Mouse (Mus musculus) forelimb bud, embryonic 11.5 days (tissue): ENCODE data around the gene Prph.
"Not testable (repeated sequence)": the region's sequence is repeated elsewhere in the genome, so short reads cannot be mapped to it uniquely, and the experiment has no call there.

Experiments used
- DNase-seq: peaks from one replicate; pipeline ENCODE4 v3.0.0-alpha.2; 2012; ENCODE audit warnings: low read depth, low spot score

Prph gene

DNA sequence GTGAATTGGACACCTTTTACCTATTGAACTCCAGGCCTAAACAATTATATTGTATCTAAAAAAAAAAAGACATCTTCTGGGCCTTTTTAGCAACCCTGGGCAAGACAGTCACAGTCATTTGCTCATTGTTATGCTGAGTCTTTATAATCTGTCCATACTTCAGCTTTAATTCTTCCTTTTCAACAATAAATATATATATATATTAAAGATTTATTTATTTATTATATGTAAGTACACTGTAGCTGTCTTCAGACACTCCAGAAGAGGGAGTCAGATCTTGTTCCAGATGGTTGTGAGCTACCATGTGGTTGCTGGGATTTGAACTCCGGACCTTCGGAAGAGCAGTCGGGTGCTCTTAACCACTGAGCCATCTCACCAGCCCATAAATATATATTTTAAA, 21.0 kb downstream of the Prph start:
- not testable (repeated sequence) for DNase-seq

DNA sequence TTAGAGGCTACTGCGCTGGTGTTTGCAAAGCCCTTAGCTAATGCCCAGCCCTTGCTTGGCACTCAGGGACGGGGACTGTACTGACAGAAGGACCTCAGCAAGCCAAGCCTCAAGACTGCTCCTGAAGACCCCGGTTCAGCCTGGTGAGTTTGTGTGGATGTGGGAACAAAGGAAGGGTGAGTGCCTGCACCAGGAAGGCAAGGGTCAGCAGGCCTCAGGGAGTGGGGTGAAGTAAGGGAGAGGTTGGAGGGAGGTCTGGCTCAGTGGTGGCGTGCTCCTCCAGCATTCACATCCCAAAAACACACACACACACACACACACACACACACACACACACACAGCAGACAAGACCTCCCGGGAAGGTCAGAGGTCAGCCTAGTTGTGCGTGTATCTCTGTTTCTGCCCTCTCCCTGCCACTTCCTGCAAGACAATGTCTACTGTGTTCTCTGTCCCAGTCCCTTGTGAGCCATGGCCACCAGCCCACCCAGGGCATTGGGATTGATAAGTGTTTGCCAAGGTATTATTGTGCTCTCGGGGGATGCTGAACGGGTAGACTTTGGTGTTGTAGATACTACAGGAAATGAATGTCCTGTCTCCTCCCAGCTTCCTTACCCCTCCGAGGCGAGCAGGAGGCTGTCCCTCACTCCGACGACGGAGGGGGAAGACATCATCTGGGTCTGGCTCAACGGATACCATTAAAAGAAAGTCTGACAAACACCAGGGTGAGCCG, 23.4 kb downstream of the Prph start:
- no peak for DNase-seq

DNA sequence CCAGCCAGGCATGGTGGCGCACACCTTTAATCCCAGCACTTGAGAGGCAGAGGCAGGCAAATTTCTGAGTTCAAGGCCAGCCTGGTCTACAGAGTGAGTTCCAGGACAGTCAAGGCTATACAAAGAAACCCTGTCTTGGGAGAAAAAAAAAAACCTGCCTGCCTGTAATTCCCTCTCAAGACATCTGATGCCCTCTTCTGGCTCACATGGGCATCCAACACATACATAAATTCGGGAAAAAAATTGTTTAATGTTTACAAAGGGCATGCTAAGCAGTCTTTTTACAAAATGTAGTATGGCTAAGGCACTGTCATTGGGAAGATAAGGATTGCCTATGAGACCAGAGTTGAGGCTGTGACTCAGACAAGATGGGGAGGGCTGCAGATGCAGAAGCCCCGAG, 24.8 kb downstream of the Prph start:
- no peak for DNase-seq

DNA sequence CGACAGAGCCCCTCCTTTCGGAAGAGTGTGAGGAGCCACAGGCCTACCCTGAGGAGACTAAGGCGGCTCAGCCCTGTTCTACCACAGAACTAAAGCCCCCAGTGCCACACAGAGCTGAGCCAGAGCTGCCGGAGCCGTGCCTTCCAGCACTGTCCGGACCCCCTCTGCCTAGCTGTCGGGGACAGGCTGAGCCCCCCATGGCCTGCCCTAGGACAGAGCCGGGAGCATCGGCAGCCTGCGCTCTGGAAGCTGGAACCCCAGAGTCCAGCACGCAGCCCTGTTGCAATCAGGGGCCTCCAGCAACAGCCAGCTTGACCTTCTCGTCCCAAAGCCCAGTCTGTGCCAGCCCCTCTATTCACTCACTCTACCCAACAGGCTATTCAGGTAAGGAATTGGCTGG, 27.3 kb downstream of the Prph start:
- no peak for DNase-seq

DNA sequence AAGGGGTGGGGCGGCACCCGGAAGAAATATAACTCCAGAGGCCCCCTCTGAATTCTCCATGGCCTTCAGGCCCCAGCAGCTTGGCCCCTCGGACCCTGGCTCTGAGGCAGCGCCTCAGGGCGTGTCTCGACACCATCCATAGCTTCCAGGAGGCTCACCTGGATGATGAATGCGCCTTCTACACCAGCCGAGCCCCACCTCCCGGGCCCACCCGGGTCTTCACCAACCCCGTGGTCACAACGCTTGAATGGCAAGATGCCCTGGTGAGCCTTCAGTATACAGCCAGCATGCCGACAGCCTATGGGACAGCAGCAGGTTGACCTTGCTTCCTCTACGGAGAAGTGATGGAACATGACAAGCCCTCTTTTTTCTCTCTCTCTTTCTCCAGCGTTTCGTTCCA, 27.9 kb downstream of the Prph start:
- DNase-seq, result no peak

DNA sequence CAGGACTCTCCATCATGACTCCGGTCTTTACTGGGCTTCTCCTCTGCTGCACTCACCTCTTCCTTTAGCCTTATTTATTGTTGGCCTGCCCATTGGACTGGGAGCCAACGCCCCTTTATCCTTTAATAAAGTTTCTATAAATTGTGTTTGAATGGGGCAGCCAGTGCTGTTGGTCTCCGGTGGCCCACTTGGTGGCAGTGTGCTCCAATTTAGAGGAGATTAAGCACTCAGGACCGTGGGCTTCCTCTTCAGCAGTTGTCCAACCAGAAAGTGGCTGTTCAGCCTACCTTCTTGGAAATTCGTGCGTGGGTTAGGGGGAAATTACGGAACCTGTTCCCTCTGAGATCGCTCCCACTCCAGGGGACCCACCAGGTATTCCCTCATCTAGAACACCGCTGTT, 28.3 kb downstream of the Prph start:
- DNase-seq, result no peak

DNA sequence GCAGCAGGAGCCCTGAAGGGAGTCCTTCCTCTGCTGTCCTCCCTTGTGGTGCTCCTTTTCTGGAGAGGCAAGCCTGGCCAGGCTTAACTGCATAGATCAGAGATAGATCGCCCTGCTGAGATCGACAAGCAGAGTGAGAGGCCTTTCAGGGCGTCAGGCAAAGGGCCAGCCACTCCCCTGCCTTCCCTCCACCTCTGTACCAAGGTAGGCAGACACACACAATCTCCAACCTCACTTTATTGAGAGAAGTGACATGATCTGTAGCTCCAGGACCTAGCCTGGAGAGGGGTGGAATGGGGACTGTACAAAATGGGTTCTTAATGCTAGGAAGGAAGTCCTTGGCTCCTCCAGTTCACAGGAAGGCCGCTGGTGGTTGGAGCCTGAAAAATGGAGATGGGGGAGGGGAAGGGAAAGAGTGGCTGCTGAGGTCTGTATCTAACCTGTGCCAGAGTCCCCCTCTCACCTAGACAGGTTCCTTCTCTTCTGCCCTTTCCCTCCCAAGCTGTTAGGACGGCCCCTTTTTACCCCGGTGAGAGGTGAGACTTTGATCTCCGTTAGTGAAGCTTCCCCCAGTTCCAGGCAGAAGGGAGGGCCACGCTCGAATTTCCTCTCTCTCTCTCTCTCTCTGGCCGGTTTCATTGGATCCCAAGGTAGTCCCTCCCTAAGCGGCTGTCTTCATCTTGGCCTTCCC, 29.0 kb downstream of the Prph start:
- no peak for DNase-seq

DNA sequence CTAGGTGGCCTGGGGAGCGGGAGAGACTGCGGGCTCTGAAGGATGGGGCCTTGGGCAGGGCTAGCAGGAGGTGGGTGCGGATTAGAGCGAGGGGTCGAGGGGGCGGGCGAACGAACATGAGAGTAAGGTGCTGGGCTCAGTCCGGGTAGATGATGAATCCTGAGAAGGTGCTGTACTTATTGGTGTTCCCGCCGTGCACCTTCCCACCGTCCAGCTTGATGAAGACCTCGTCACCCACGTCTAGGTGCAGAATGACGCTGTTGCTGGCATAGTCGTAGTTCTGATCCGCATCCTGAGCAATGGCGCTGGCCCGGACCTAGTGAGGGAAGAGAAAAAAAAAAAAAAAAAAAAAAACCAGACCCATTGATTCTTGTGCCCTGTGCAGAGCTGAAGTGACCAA, 29.6 kb downstream of the Prph start:
- no peak for DNase-seq

DNA sequence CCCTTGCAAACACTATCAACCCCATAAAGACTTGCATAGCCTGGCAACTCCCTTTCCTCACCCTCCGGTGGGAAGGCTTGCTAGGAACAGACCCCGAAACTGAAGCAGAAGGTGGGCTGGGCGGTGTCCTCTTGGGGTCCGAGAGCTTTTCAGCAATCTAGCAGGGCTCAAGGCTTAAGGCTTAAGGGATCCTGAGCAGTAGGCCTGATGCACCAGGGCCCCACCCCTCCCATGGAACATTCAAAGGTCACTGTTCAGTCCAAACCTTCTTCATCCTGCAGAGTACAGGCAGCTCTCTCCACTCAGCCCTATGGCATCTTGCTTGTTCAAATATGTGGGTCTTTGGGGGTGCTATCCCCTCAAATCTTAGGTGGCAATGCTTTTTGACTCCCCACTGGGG, 31.0 kb downstream of the Prph start:
- DNase-seq, result no peak

DNA sequence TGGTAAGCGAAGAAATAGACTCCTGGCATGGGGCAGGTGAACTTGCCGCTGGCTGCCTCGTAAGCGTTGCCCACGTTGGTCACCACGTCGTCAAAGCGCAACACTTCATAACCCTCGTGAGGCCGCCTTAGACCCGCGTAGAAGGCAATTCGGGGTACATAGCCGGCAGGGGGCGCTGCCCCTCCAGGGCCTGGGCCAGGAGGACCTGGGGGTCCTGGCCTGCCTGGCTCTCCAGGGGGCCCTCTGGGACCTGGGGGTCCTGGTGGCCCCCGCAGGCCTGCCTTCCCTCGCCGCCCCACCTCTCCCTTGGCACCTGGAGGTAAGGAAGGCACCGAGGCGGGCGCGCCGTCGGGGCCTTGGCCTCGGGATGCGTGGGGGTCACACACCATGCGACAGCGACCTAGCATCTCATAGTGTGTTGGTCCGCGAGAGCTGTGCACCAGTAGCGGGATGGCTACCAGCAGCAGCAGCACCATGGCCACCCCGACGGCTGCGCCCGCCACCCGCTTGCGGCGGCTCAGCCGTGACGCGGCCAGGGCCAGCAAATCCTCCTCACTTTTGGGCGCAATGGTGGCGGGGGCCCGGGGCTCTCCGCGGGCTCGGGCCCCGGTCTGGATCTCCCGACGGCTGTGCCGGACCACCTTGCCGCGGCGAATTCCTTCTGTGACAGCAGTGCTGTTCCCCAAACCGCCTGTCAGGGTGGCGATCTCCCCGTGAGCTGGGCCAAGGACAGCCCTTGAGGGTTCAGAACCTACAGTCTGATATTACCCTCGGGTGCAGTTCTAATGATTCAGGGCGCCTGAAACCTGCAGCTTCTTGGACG, 32.5 kb downstream of the Prph start, which contains the start of gene C1ql4:
Gene C1ql4 (minus strand): TSS at position 565 of the 823 bp plus-strand sequence.
- DNase-seq, result no peak

DNA sequence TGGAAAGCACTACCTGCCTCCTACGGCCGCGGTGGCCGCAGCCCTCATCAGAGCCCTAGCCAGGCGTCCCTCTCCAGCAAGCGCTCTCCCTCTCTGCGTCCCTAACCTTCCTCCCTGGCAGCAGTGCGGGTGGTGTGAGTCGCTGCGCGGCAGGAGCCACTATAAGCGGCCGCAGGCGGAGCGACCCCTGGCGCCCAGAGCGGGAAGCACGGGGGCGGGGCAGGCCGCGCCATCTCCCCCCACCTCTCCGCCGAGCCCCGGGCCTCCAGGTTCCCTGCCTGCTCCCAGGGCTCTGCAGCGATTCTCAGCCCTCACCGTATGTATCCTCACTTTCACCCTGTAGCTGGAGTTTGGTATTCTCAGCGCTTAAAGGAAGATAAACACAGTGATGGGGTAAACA, 33.3 kb downstream of the Prph start:
- DNase-seq, result peak; percentile 76

DNA sequence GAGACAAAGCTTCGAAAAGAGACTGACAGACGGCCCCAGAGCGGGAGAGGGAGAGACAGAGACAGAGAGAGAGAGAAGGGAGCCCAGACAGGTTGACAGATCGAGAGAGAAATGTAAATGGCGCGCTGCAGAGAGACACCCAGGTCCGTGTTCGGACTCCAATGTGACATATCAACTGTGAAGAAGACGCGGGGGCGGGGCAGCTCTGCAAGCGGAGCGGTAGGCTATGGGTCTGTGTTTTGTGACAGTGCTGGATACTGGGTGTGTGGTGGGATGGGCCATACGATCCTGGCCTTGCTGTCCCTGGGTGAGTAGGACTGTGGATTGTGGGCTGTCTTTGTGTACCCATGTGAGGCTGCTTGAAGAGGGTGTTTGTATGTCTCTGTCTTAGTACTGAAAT, 34.1 kb downstream of the Prph start:
- no peak for DNase-seq

DNA sequence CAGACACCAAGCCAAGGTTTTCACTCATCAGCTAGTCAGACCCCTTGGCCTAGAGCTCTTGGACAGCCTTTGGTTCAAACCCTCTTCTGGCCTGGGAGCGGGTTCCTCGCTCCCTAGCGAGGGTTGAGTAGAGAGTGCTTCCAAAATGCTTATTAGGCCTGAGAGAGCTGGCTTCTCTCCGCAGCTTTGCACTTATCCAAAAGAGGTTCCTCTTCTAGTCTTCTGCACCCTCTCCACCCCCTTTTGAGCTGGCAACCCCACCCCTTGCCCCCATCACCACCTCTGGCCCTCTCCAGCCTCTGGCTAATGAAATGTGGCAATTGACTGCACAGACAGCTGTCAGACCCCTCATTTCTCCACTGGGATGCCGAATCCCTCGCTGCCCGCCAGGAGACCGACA, 37.9 kb downstream of the Prph start, which contains the start of gene Dnajc22:
Gene Dnajc22 (plus strand): TSS at position 301 of the 400 bp plus-strand sequence.
- DNase-seq, result no peak

DNA sequence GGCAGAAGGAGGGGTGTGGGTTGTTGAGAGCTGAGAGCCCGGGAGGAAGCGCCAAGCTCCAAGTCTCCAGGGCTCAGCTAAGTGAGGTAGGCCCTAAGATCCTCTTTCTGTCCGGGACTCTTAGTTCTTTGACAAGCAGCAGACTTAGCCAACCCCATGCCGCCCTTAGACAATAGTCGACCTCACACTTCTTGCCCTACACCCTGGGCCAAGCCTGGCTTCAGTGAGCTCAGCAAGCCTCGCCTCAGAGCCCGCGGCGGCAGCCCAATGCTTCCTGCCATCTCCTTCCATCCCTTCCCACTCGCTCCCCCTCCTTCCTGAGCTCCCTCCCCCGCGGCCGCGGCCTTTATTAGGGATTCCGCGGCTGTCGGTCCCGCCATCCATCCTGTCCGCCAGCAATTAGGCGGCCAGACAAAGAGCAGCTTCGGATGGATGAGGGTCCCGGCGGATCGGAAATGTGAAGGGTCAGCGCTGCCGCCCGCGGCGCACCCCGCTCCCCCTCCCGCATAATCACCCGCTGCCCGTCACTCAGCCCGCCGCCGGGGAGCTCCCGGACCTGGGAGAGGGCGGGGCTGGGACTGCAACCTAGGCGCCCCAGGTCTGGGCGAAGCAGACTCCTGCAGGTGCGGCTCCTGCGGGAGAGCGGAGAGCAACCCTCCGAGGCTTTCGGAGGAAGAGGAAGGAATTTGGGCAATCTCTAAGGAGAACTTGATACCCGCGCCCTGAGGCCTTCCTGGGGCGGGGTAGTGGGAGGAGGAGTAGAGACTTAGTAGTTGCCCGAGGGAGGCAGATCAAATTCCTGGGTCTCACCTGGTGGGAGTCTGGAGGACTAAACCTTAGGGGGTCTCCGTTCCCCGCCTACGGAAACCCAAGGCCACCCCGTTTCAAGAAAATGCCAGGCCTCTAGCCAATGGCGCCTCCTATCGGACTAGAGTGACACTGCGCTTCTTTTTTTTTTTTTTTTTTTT, 38.6 kb downstream of the Prph start:
- no peak for DNase-seq

DNA sequence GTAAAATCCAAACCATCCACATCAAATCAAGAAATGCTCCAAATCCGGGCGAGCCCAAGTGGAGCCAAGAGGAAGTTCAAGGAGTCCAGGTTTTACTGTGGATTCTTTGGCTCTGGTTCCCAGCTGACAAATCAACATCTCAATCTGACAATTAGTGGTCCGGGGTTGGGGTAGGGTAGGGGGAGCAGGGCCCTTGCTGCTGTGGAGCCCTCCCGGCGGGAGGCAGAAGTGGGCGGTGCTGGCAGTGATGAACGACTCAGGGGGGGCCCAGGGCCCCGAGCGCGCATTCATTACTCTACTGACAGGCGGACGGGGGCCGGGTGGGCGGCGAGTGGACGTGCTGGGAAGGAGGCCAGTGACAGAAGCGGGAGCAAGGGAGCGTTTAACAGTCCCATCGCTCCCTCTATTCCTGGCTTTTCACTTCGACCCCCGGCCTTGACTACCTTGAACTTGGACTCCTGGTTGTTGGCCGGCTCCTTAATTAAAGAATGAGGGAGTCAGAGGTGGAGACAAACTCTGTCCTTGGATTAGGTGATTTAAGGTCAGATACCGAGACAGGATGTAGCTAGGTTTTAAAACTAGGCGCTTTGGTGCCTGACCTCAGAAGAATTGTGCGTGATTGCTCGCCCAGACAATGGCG, 39.8 kb downstream of the Prph start:
- no peak for DNase-seq

DNA sequence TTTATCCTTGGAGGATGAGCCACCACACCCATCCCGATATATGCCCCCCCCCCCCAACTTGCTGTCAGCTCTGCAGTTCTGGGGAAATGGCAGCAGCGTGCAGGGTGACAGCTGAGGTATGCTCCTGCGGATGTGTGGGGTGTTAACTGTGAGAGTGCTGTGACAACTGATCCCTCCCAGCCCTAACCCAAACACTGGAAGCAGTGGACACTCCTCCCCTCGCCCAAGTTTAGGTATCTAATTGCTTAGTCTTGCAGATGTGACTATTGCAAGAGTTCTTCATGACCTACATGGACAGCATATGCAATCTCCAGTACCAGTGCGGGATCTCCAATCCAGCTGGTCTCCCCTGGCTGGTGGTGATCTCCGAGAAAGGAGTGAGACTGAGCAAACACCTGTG, 40.4 kb downstream of the Prph start:
- DNase-seq, result no peak

DNA sequence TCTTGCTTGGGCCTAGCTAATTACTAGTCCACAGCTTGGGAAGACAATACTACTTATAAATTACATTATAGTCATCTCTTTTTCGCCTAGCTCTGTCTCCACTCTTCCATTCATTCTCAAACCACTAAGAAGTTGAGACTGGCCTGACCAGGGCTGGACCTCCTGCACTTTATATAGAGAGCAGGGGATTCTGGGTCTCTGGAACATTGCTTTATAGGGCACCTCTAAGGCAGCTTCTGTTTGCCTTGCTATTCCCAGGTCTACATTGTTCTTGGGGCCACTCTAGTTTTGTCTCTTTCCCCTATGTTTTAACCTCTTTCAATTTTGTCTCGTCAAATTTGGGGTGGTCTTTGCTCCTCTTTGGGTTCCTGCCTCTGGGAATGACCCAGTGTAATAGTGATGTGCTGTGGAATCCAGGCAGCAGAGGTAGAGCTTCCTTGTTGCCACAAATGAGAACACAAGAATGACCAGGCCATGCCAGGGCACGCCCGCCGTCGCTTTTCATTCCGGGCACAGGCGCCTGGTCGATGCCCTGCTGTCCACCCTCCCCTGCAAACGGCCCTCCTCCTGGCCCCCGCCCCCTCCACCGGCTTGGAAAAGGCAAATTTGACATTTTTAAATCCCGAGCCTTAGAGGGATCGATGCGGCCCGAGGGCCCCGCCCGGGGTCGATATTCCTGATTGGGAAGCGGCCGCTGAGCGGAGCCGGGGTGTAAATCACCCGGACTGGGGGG, 41.3 kb downstream of the Prph start:
- no peak for DNase-seq

DNA sequence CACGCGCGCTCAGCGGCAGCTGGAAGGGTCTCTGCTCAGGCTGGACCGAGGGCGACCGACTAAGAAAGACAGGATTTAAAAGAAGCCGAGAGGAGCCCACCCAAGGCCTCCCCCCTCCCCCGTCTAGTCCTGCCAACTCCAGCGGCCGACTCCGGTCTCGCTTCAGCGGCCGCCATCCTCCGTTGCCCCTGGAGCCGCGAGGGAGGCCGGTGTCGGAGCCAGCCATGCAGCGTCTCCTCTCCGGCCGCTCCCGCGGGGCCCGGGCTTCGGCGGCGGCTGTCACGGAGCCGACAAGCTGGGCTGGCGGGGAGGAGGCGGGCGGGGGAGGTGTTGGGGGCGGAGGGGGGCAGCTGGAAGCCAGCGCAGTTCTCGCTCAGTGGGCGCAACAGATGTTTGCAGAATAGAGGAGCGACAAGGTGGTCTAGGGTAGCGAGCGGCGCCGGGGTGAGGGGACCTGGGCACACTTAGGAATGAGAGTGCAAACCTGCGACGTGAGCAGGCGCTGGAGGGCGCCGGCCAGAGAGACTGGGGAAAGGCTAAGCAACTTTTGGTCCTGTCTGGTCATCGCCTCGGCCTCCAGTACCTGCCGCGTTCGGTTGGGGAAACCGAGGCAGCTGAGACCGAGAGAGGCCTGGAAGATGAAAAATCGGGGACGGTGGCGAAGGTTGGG, 42.0 kb downstream of the Prph start:
- no peak for DNase-seq

DNA sequence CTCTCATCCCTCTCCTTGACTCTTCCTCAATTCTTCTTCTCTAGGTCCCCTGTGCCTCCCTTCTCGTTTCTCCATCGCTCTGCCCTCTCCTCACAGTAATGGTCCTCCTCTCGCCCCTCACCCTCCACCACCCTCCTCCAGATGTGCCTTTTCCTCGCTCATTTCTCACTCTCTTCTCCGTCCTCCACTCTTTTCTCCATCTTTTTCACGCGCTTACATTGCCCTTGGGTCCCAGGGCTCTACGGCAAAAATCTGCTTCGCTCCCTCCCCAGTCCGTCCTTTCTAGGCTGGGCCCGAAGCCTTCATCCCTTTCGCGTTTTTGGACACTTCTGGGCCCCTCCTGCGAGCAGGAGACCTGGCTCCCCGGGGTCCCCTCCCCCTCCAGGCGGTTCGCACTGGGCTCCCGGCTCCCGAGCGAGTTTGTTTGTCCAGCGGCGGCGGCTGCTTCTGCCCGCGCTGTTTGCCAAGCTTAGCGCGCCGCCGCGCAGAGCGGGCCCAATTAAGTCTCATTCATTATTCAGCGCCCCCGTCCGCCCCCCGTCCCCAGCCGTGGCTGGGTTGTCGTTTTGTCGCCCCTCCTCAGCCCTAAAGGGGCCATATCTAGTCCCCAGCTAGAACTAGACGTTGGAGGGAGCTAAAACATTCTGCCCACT, 43.0 kb downstream of the Prph start:
- no peak for DNase-seq
